Mouse (Mus musculus) telencephalon, adult 2 months (tissue): ENCODE measurements at regions not wholly inside any gene's neighbourhood (a gene's known extent, or its start where the extent isn't known, plus 50 kb on each side); places are given as distances from the start of the nearest gene placed in this dataset.

ENCODE experiments used
- DNase-seq: peaks from one replicate; pipeline ENCODE4 v3.0.0-alpha.2; 2011; ENCODE audit warnings: low read depth, low spot score

DNA sequence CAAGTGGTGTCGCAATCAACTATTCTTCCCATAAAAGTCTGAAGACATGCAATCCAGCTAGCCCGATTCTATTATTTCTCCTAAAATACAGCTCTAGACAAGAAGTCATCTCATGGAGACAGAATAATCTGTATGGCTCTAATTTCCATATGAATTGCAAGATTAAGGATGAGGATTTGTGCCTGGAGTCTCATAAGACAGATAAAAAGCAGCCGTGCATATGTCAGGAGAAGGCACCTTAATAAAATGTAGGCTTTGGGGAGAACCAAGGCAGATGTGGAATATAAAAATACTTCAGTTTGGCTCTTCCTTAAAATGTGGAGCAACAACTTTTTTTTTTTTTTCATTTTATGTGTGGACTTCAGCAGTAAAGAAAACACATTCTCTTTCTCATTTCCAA, 876.8 kb downstream of the Hace1 start:
- no peak for DNase-seq

DNA sequence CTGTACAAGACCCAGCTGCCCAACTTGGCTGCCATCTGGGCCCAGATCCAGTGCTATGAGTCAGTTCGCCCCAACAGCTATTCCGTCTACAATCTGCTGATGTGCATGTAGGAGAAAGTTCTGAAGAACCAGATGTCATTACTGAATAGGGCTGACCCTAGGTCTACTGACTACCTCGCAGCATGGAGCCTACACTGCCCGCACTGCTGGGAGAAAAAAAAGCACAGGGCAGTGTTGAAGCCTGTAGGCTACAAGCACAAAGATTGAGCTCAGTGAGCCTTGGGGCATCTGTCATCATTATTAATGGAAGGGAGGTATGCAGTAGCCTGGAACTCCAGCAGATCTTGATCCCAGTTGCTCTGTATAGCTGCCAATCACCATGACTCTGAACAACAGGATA, 881.1 kb downstream of the Hace1 start:
- no peak for DNase-seq

DNA sequence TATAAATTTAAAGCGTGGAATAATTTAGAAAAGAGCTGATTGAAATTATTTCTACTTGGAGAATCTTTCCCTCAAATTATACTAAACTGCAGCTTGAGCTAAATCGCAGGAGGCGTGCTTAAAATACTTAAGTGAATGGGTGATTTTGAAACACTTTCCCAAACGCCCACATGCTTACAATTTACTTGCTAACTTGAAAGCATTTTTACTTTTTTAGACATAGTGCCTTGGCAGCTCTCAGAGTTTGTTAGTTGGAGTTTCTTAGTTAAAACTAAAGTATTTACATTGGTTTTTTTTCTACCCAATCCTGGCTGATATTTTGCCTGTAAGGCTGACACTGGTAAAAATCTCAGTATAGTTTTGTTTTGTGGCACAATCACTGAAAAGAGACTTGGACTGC, 906.0 kb downstream of the Hace1 start:
- DNase-seq = peak; percentile 85
